Mouse (Mus musculus) embryo, embryonic 10.5 days (tissue): ENCODE measurements around the gene Hpgd.

Source experiments
- DNase-seq: peaks from one replicate; pipeline ENCODE4 v3.0.0-alpha.2; 2015; ENCODE audit warnings: low spot score

Hpgd gene

GRCm38 (mm10) chr8:56327709-56328108 lies 33.3 kb downstream of the Hpgd start:
- no peak for DNase-seq

DNA sequence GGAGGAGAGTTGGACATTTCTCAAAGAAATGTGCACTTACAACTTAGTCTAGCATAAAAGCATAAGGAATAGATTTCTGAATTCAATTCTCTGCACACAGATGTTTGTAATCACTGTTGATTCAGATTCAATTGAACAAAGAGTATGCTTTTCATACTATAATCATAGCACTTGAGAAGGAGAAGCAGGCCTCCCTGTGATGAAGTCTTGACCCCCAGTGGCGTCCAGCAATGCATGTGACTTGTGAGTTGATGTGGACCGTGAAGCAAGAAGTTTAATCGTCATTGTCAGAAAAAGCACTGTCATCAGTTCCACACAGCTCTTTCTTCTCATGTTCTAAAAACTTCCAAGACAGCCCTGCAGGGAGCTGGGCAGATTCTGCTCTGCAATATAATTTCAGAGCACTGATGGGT lies 33.8 kb downstream of the Hpgd start:
- DNase-seq: no peak

GRCm38 (mm10) chr8:56335390-56336000 lies 41.1 kb downstream of the Hpgd start:
- no peak for DNase-seq

GRCm38 (mm10) chr8:56336771-56337170 lies 42.4 kb downstream of the Hpgd start:
- no peak for DNase-seq

GRCm38 (mm10) chr8:56343505-56343904 lies 49.1 kb downstream of the Hpgd start:
- no peak for DNase-seq

GRCm38 (mm10) chr8:56343940-56344339 lies 49.6 kb downstream of the Hpgd start:
- no peak for DNase-seq

GRCm38 (mm10) chr8:56344359-56344758 lies 50.0 kb downstream of the Hpgd start:
- no peak for DNase-seq

- no peak for DNase-seq
Measured at GRCm38 (mm10) chr8:56345641-56346420, 51.4 kb downstream of the Hpgd start.

DNA sequence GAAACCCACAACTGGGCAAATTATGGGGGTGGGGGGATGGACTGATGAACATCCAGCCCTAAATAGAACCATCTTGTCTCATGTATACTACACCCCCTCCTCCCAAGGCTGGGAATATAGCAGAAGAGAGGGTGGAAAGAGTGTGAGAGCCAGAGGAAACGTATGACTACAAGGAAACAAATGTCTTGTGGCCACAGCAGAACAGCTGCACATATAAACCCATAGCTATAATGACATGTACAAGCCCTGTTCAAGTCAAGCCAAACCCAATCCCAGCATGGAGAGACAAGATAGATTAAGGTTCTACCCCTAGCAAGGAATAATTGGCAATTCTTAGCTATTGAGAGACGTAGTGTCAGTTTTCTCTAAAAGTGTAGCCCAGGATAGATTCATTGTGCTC lies 68.8 kb downstream of the Hpgd start:
- DNase-seq: no peak
